Mouse (Mus musculus) heart, adult 2 months (tissue): ENCODE results near the gene Fam189a1. TPM values are rescaled to one million over a fixed set of nuclear protein-coding genes. Genes with fewer than 3 reads are reported as not detected.

Experiments
- DNase-seq, 2 experiments: peaks; one replicate each; pipeline ENCODE4 v3.0.0; 2021
- H3K27ac ChIP-seq: fragments of 200-600 bp; 2 replicates; pipeline ENCODE4 v1.8.1; 2022
- H3K27me3 ChIP-seq: fragments of 200-500 bp; 2 replicates; pipeline ENCODE4 v1.6.1; 2012; ENCODE audit warnings: mild to moderate bottlenecking, low read length, inconsistent platforms, mixed read lengths; ENCODE audit not compliant: control insufficient read depth, insufficient read depth
- H3K36me3 ChIP-seq: fragments of 200-500 bp; 2 replicates; pipeline ENCODE4 v1.6.1; 2012; ENCODE audit warnings: low read length, inconsistent platforms; ENCODE audit not compliant: control insufficient read depth, insufficient read depth
- H3K4me1 ChIP-seq: fragments of 200-500 bp; 2 replicates; pipeline ENCODE4 v1.6.1; 2011; ENCODE audit warnings: low read length; ENCODE audit not compliant: control insufficient read depth, insufficient read depth
- H3K4me3 ChIP-seq: fragments of 200-600 bp; 2 replicates; pipeline ENCODE4 v1.8.1; 2022
- H3K79me2 ChIP-seq: fragments of 200-500 bp; replicated peaks from 2 replicates; pipeline ENCODE4 v1.6.1; 2012; ENCODE audit warnings: mild to moderate bottlenecking, inconsistent platforms, low read length, moderate library complexity, mixed read lengths; ENCODE audit not compliant: control insufficient read depth, insufficient read depth
- H3K9ac ChIP-seq: fragments of 200-500 bp; 2 replicates; pipeline ENCODE4 v1.6.1; 2012; ENCODE audit warnings: low read depth, mild to moderate bottlenecking, control low read depth, inconsistent platforms, low read length, mixed read lengths
- CTCF ChIP-seq: fragments of 200-600 bp; IDR thresholded peaks from 2 replicates; pipeline ENCODE4 v1.8.1; 2022; ENCODE audit warnings: antibody characterized with exemption, mild to moderate bottlenecking, moderate library complexity
- EP300 ChIP-seq: fragments of 200-500 bp; IDR thresholded peaks from 2 replicates; pipeline ENCODE4 v1.6.1; 2011; ENCODE audit warnings: low read depth, low read length, control low read depth; ENCODE audit not compliant: insufficient read depth
- POLR2A ChIP-seq: fragments of 200-500 bp; IDR thresholded peaks from 2 replicates; pipeline ENCODE4 v1.6.1; 2011; ENCODE audit warnings: mild to moderate bottlenecking, low read depth, low read length, control low read depth; ENCODE audit not compliant: insufficient read depth
- WGBS: fragments of 180-500 bp; shearing (Covaris S2); methylation state at CpG from one replicate; pipeline ENCODE4 v1.1.7; 2018; 5-methylcytosine and 5-hydroxymethylcytosine counted together
- intact Hi-C: fragments of 180-260 bp; cut with DNase I; formaldehyde crosslinking; loops from one replicate; pipeline ENCODE4 v1.15.1; 2025
- polyA plus RNA-seq: library from polyadenylated mRNA; depleted of rRNA; stranded (reverse); fragments of >200 nt; gene quantifications from 2 replicates; pipeline ENCODE4 v1.2.3, GENCODE M21; 2012
- total RNA-seq, 2 experiments: library from RNA; stranded (reverse); gene quantifications; 2 replicates each; pipeline ENCODE4 v1.2.3; 2021

Gene Fam189a1
- total and polyA plus RNA-seq, 3 experiments, result 0.64 TPM; not detected in 2

DNA sequence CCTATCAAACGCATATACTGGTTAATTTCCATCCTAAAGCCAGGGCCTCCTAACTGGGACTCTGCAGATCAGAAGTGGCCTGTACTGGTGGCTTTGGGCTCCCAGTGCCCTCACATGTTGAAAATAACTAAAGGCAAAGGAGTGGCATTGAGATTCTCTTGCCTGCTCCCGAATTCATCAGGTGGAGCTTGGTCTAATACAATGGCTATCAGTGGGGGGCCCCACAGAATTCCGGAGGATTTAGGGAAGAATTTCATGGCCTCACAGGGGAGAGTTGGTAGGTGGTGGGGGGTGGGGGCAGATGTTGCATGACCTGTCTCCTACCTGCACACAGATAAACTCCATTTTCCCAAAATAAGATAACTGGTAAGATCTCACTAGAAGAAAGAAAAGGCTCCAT lies 92.3 kb downstream of the Fam189a1 start:
- WGBS, result 51% methylated on average over 3 of the region's 3 CpGs
- intact Hi-C loops, result no loop called here
- Histone ChIP-seq H3K79me2 (no peaks in the 10 kb centered on the region), H3K4me3 (no peak overlapping the region), H3K4me1 (no peaks in the 10 kb centered on the region), H3K36me3 (no peaks in the 10 kb centered on the region), H3K27ac (no peak overlapping the region), H3K9ac (no peak overlapping the region), H3K27me3 (no peaks in the 10 kb centered on the region)
- TF ChIP-seq POLR2A, result no peak
- no peak for TF ChIP-seq CTCF
- no peak for TF ChIP-seq EP300
- DNase-seq, result no peak

- intact Hi-C loops, result no loop called here
- WGBS, result 71% methylated on average over 7 of the region's 7 CpGs
- no peak for TF ChIP-seq CTCF
These were observed 96.1 kb downstream of the Fam189a1 start for GRCm38 (mm10) chr7:65060163-65060799.

DNA sequence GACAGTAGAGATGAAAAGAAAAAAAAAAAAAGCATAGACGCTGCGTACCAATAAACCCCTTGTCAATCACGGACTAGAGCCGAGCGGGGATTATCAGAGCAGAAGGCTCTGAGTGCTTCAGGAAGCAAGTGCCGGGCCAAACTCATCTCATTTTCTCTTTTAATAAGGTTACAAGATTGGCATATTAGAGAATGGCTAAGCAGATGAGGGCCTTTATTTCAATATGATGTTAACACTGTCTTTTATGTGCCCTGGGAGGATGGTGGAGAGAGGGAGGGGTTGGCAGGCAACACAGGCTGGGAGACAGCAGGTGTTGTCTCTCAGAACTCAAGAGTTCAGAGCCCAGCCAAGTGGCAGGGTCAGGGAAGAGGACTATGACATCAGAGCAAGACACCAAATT lies 99.5 kb downstream of the Fam189a1 start:
- DNase-seq, result no peak
- no peak overlapping the region for H3K27ac ChIP-seq
- H3K36me3 ChIP-seq, result no peaks in the 10 kb centered on the region
- no peaks in the 10 kb centered on the region for H3K27me3 ChIP-seq
- no peaks in the 10 kb centered on the region for H3K4me1 ChIP-seq
- TF ChIP-seq POLR2A (no peak), CTCF (no peak), EP300 (no peak)
- no peaks in the 10 kb centered on the region for H3K79me2 ChIP-seq
- H3K4me3 ChIP-seq, result no peak overlapping the region
- 79% methylated on average over 6 of the region's 6 CpGs for WGBS
- intact Hi-C loops, result no loop called here
- H3K9ac ChIP-seq, result no peak overlapping the region

More at GRCm38 (mm10) chr7:65060163-65060799, 96.1 kb downstream of the Fam189a1 start:
- Histone ChIP-seq H3K36me3 (no peaks in the 10 kb centered on the region), H3K9ac (no peak overlapping the region), H3K27ac (no peak overlapping the region), H3K27me3 (no peaks in the 10 kb centered on the region), H3K4me3 (no peak overlapping the region), H3K79me2 (no peaks in the 10 kb centered on the region), H3K4me1 (no peaks in the 10 kb centered on the region)
- no peak for DNase-seq

- Histone ChIP-seq H3K4me1 (no peaks in the 10 kb centered on the region), H3K27ac (no peak overlapping the region), H3K79me2 (no peaks in the 10 kb centered on the region), H3K9ac (no peak overlapping the region), H3K4me3 (no peak overlapping the region), H3K27me3 (no peaks in the 10 kb centered on the region), H3K36me3 (no peaks in the 10 kb centered on the region)
- intact Hi-C loops, result no loop called here
- 56% methylated on average over 1 of the region's 1 CpGs for WGBS
- no peak for TF ChIP-seq EP300
- no peak for TF ChIP-seq POLR2A
- no peak for TF ChIP-seq CTCF
- DNase-seq, result no peak
These were observed 104.4 kb downstream of the Fam189a1 start for GRCm38 (mm10) chr7:65051986-65052385.

GRCm38 (mm10) chr7:65049236-65049954 lies 107.0 kb downstream of the Fam189a1 start:
- Histone ChIP-seq H3K79me2 (no peaks in the 10 kb centered on the region), H3K36me3 (no peaks in the 10 kb centered on the region), H3K27me3 (no peaks in the 10 kb centered on the region), H3K27ac (no peak overlapping the region), H3K9ac (no peak overlapping the region), H3K4me1 (no peaks in the 10 kb centered on the region), H3K4me3 (no peak overlapping the region)
- intact Hi-C loops, result no loop called here
- no peak for DNase-seq
- WGBS, result 88% methylated on average over 18 of the region's 18 CpGs
- TF ChIP-seq POLR2A (no peak), EP300 (no peak), CTCF (no peak)

DNA sequence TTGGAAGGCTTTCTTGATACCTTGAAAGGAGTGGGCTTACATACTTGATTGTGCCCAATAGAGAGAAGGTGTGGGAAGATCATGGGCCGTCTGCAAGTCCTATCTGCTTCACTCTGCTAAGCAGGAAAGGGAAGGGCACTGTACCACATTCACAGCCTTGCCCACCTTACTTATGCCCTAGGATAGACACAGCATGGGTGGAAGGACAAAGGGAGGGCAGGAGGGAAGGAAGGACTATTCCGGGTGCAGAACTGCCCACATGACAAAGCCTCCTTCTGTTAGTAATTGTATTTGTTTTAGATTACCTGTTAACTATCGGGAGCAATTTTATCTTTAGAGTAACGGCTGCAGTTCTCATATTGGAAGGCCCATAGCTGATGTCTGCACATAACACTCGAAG lies 108.7 kb downstream of the Fam189a1 start:
- TF ChIP-seq POLR2A (no peak), EP300 (no peak), CTCF (no peak)
- Histone ChIP-seq H3K4me3 (no peak overlapping the region), H3K4me1 (no peaks in the 10 kb centered on the region), H3K27me3 (no peaks in the 10 kb centered on the region), H3K9ac (no peak overlapping the region), H3K27ac (no peak overlapping the region), H3K36me3 (no peaks in the 10 kb centered on the region), H3K79me2 (no peaks in the 10 kb centered on the region)
- DNase-seq, result no peak
- intact Hi-C loops, result no loop called here
- 52% methylated on average over 5 of the region's 5 CpGs for WGBS
